Mouse (Mus musculus) heart, postnatal 0 days (tissue): ENCODE measurements around the gene Atcay. TPM values are rescaled to one million over a fixed set of nuclear protein-coding genes. Genes with fewer than 3 reads are reported as not detected.

Experiments used
- ATAC-seq: fragments of 200-750 bp; cut with Nextera tagmentation; 2 replicates; pipeline ENCODE4 v1.8.0; 2017; ENCODE audit warnings: low read depth, moderate number of reproducible peaks, moderate library complexity; ENCODE audit not compliant: insufficient read depth
- DNase-seq: peaks from one replicate; pipeline ENCODE4 v3.0.0-alpha.2; 2016; ENCODE audit warnings: low spot score
- H3K27ac ChIP-seq: fragments of 300-500 bp; sonication (generic); 2 replicates; pipeline ENCODE4 v1.5.1; 2014; ENCODE audit warnings: low read depth, mild to moderate bottlenecking
- H3K27me3 ChIP-seq: fragments of 300-500 bp; sonication (generic); 2 replicates; pipeline ENCODE4 v1.6.1; 2014; ENCODE audit warnings: low read length, mixed read lengths; ENCODE audit not compliant: control insufficient read depth, insufficient read depth
- H3K36me3 ChIP-seq: fragments of 300-500 bp; sonication (generic); replicated peaks from 2 replicates; pipeline ENCODE4 v1.6.1; 2014; ENCODE audit warnings: low read length, mixed read lengths; ENCODE audit not compliant: control insufficient read depth, insufficient read depth
- H3K4me1 ChIP-seq: fragments of 300-500 bp; sonication (generic); 2 replicates; pipeline ENCODE4 v1.6.1; 2014; ENCODE audit warnings: antibody characterized with exemption; ENCODE audit not compliant: control insufficient read depth, insufficient read depth
- H3K4me2 ChIP-seq: fragments of 300-500 bp; sonication (generic); 2 replicates; pipeline ENCODE4 v1.6.1; 2014; ENCODE audit warnings: low read depth, mild to moderate bottlenecking, low read length, moderate library complexity
- H3K4me3 ChIP-seq: fragments of 300-500 bp; sonication (generic); 2 replicates; pipeline ENCODE4 v1.5.1; 2014; ENCODE audit warnings: low read depth, low read length
- H3K9ac ChIP-seq: fragments of 300-500 bp; sonication (generic); replicated peaks from 2 replicates; pipeline ENCODE4 v1.6.1; 2014; ENCODE audit warnings: low read depth, low read length, mixed read lengths
- H3K9me3 ChIP-seq: fragments of 300-500 bp; sonication (generic); replicated peaks from 2 replicates; pipeline ENCODE4 v1.6.1; 2016; ENCODE audit warnings: low read length; ENCODE audit not compliant: control insufficient read depth
- CTCF ChIP-seq: IDR thresholded peaks from 2 replicates; pipeline ENCODE4 v1.5.1; 2016; ENCODE audit warnings: antibody characterized with exemption, control low read depth, low read depth
- EP300 ChIP-seq: IDR thresholded peaks from 2 replicates; pipeline ENCODE4 v1.6.1; 2016; ENCODE audit warnings: antibody characterized with exemption, low read depth
- WGBS: fragments of 180-500 bp; shearing (Covaris S2); extraction: QIAGEN DNeasy Blood & Tissue Kit; methylation state at CpG from one replicate; pipeline ENCODE4 v1.1.7; 2014; 5-methylcytosine and 5-hydroxymethylcytosine counted together
- polyA plus RNA-seq: library from polyadenylated mRNA; unstranded; fragments of >200 nt; fragmentation: Nextera tagmentation; extraction: Ambion mirVana; gene quantifications from 2 replicates; pipeline ENCODE4 v1.2.1, GENCODE M21; 2015
- total RNA-seq: library from RNA; depleted of rRNA; stranded (reverse); fragments of >200 nt; gene quantifications from 2 replicates; pipeline ENCODE4 v1.2.3, GENCODE M21; 2014; ENCODE audit warnings: low replicate concordance

Atcay gene
- total and polyA plus RNA-seq, 2 experiments from 2014 or later, result 0.25 TPM; not detected in 1

DNA sequence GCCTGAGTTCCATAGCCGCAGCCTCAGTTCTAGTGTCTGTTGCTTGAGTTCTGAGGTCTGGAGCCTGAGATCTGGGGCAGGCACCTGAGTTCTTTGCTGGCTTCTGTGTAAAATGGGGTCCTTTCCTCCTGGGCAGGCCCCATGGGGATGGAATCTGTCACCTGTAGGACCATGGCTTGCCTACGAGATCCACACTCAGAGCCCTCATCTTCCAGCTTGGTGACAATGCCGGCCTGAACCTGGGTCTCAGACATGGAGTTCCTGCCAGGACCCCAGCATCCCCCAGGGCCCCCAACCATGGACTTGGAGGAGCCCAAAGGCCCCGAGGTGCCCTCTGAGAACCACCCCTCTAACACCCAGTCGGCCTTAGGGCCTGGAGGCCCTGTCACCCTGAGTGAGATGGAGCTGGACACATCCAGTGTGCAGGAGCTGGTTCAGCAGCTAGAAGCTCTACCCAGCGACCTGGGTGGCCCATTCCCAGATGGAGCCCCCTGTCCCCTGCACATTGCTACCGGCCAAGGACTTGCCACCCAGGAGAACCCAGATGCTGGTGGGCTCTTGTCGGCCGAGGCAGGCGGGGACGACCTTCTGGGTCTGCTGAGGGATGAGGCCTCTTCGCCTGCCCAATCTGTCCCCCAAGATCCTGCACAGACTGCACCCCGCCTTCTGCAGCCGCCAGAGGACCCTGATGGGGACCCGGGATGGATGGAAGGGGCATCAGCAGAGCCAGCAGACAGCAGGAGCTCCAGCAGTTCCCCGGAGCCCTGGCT, 38.2 kb upstream of the Atcay start:
- no peaks in the 10 kb centered on the region for H3K27me3 ChIP-seq
- peaks cover 7% of the 10 kb centered on the region; the same call in 1 of the 2 replicates for H3K4me1 ChIP-seq
- peaks cover 45% of the 10 kb centered on the region for H3K36me3 ChIP-seq
- ATAC-seq, result no peak
- no peak for TF ChIP-seq CTCF
- TF ChIP-seq EP300, result no peak
- DNase-seq, result no peak
- peak overlapping the region; percentile 66; the same call in 1 of the 2 replicates for H3K27ac ChIP-seq
- H3K9me3 ChIP-seq, result no peaks in the 10 kb centered on the region
- peak overlapping the region; percentile 86 for H3K9ac ChIP-seq
- H3K4me2 ChIP-seq, result peak overlapping the region; percentile 82
- 77% methylated on average over 16 of the region's 16 CpGs for whole genome bisulfite sequencing
- peak overlapping the region; percentile 81 for H3K4me3 ChIP-seq

DNA sequence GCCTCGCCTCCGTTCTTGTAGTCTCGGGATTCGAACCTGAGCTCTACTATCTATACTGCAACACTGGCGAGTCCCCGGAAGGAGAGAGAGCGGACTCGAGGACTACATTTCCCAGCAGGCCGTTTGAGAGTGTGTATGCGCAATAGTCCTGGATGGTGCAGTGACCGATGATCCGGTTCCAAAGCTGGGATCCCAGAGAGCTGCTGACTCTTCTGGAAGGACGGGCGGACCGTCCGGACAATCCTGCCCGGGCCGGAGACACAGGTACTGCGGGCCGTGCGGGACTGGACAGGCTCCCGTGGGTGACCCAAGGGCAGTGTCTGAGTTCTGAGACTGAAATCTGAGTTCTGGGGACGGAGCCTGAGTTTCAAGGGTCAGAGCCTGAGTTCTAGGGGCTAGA, 37.4 kb upstream of the Atcay start:
- H3K36me3 ChIP-seq, result peaks cover 42% of the 10 kb centered on the region
- TF ChIP-seq CTCF (no peak), EP300 (no peak)
- DNase-seq (peak; percentile 94), ATAC-seq (peak; percentile 59)
- H3K27ac ChIP-seq, result peak overlapping the region; percentile 66
- H3K9ac ChIP-seq, result peak overlapping the region; percentile 86
- peak overlapping the region; percentile 81 for H3K4me3 ChIP-seq
- WGBS, result 3% methylated on average over 23 of the region's 23 CpGs
- H3K9me3 ChIP-seq, result no peaks in the 10 kb centered on the region
- H3K27me3 ChIP-seq, result no peaks in the 10 kb centered on the region
- peak overlapping the region; percentile 82 for H3K4me2 ChIP-seq
- peaks cover 7% of the 10 kb centered on the region; the same call in 1 of the 2 replicates for H3K4me1 ChIP-seq

DNA sequence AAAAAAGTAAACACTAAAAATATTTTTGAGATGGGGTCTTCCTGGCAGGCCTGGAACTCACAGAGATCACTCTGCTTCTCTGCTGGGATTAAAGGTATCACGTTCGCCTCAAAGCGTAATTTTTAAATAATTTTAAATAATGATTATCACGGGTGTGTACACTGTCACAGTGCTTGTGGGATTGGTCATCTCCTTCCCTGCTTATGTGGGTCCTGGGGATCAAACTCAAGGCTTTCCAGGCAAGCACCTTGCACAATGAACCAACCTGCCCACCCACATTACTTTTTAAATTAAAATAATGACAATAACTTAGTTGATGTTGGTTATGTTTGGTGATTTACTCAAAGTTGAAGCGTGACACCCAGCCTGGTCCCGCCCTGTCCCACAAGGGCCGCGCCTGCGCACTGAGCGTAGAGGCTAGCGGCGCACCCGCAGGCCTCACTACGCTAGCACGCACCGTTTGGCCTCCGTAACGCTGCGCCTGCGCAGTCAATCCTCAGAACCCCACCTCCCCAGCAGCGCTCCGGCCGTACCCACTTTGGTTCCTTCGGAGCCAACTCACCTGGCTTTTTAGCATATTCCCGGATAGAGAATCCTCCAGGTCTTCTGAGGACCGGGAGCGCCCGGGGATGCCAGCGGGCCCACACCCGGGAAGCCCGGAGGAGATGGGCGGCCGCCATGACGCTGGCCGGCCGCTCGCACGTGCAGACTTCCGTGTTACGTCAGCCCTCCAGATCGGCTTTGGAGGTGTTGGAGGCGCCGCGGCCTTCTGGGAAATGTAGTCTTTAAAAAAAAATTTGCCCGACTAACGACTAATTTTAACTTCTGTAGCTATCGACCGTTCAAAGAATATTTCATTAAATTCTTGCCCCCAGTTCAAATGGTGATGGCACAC, 35.8 kb upstream of the Atcay start, which contains the start of the genes Mrpl54 and Apba3:
Gene Mrpl54, minus strand, starts transcription at position 724 of the 895 bp plus-strand sequence.
Gene Apba3, plus strand, starts transcription at position 750 of the 895 bp plus-strand sequence.
- Histone ChIP-seq H3K4me2 (peak within 1 kb of the TSS; percentile 82), H3K4me3 (peak within 1 kb of the TSS; percentile 81), H3K27me3 (no peaks in the 10 kb centered on the region), H3K36me3 (peaks cover 26% of the 10 kb centered on the region), H3K9me3 (no peaks in the 10 kb centered on the region), H3K9ac (peak within 1 kb of the TSS; percentile 86), H3K27ac (peak within 1 kb of the TSS; percentile 76), H3K4me1 (peaks cover 7% of the 10 kb centered on the region; the same call in 1 of the 2 replicates)
- DNase-seq (peak; percentile 95), ATAC-seq (peak; percentile 94)
- no peak for TF ChIP-seq EP300
- no peak for TF ChIP-seq CTCF
- WGBS, result under 1% methylated on average over 48 of the region's 48 CpGs

DNA sequence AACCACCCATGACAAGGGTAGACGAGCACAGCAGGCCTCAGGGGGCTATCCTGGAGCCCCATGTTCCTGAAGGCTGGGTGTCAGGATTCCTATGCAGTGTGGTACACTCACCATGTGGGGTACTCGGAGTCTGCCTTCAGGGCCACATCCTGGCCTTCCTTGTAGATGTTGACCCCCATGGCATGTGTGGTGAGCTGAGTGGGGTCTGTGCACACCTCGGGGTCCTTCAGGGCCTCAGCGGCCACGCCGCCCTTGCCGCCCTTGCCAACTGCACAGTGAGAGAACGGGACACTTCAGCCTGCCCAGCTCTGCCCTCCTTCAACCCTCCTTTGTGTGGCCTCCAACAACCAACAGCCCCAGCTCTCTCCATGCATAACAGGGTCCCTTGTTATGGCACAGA, 34.9 kb upstream of the Atcay start:
- TF ChIP-seq CTCF (no peak), EP300 (no peak)
- H3K9me3 ChIP-seq, result peaks cover 3% of the 10 kb centered on the region; the same call in 1 of the 2 replicates
- H3K9ac ChIP-seq, result no peak overlapping the region
- peaks cover 18% of the 10 kb centered on the region for H3K36me3 ChIP-seq
- no peak overlapping the region for H3K27ac ChIP-seq
- DNase-seq (no peak), ATAC-seq (no peak)
- peaks cover 7% of the 10 kb centered on the region; the same call in 1 of the 2 replicates for H3K4me1 ChIP-seq
- peak overlapping the region; percentile 71; the same call in 1 of the 2 replicates for H3K4me2 ChIP-seq
- 93% methylated on average over 8 of the region's 8 CpGs for WGBS
- no peak overlapping the region; the same call in 1 of the 2 replicates for H3K4me3 ChIP-seq
- no peaks in the 10 kb centered on the region for H3K27me3 ChIP-seq

DNA sequence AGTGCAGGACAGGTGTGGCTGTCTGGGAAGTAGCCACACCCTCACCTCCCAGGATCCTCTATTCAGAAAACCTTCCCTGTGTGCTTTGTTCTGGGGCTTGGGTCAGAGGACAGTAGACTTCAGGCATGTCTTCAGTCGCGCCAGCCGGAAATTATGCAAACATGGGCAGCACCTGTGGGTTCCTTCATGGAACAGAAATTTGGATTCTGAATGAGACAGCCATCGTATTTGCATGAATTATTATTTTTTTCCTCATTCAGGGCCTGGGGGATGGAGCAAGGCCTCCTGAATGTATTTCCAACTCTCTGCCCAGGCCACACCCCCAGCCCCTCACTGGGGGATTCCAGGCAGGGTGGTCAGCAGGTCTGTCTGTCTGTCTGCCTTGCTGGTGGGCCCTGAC, 30.4 kb upstream of the Atcay start:
- H3K4me3 ChIP-seq, result no peak overlapping the region
- 85% methylated on average over 4 of the region's 4 CpGs for WGBS
- H3K4me1 ChIP-seq, result peaks cover 6% of the 10 kb centered on the region
- ATAC-seq (no peak), DNase-seq (no peak)
- TF ChIP-seq CTCF (no peak), EP300 (no peak)
- H3K9ac ChIP-seq, result no peak overlapping the region
- peaks cover 31% of the 10 kb centered on the region for H3K27me3 ChIP-seq
- no peak overlapping the region for H3K27ac ChIP-seq
- H3K9me3 ChIP-seq, result peaks cover 8% of the 10 kb centered on the region; the same call in 1 of the 2 replicates
- H3K36me3 ChIP-seq, result peaks cover 18% of the 10 kb centered on the region
- H3K4me2 ChIP-seq, result no peak overlapping the region
